Mouse (Mus musculus) frontal cortex, postnatal 10 days (tissue): ENCODE measurements around the gene Braf.

Source experiments
- DNase-seq, 2 experiments: peaks; one replicate each; pipeline ENCODE4 v3.0.0; 2022; ENCODE audit warnings: low spot score in 2 of 2, mixed read lengths in 1 of 2

Gene Braf

DNA sequence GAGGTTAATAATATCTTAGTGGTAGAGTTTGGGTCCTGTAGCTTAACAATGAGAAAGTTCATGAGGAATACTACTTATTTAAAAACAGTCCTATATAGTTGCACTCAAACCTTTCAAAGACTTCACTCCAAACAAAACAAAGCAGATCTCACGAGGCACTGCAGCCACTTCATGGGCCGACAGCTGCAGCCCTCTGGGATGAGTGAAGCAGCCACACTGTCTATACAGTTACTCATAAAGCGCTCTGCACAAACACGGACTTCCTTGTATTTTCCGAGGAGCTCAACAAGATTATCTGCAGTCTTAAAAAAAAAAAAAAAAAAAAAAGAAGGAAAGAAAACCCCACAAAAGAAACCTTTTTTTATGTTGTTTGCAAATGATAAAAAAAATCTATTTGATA is 117.9 kb downstream of the Braf start:
- DNase-seq: no peak

DNA sequence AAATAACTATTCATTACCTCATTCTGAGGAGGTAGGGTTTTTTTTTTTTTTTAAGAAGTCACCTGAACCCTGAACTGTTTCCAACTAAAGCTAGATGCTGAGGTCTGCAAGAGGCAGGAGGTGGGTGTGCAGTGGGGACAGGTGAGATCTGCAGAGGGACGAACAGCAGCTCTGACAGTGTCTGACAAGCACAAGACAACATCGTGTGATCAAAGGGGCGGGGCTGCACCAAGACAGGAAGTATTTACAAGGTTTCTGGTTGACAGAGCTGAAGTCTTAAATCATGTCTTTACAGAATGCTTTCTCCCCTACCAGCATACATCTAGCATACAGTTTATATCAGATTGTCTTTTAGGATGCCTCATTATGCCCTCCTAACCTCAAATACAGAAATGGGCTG is 118.4 kb downstream of the Braf start:
- DNase-seq: no peak

DNA sequence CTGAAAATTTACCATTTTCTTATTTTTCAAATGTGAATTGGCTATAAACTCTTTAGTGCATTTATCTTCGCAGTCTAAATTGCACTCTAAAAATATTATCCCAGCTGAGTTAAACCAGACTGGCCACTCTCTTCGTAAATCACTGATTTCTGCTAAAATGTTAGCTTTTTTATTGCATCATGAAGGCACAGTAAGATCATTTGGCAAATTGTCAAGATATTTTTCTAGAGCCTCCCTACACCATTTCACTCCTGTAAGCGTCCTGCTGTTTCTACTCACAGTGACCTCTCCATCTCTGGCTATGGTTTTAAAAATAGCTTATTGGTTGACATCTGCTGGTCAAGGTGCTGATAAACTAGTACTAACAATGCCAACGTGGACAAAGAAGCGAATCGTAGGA is 119.2 kb downstream of the Braf start:
- DNase-seq: no peak

DNA sequence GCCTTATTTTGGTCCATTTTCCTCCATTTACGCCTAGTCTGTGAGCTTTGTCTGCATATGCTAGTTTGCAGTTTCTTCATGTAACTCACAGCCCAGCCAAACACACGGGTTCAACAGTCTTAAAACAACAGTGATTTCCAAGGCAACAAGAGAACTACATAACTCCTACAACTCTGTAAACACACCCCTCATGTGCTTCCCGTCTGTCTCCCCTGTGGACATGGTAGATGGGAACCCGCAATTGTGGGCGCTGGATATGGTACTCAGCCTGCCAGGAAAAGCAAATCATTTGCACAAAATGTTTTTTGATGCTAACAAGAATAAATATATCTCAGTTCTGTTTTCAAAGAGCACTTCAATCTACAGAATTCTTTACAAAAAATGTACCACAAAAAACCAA is 120.7 kb downstream of the Braf start:
- DNase-seq: no peak

DNA sequence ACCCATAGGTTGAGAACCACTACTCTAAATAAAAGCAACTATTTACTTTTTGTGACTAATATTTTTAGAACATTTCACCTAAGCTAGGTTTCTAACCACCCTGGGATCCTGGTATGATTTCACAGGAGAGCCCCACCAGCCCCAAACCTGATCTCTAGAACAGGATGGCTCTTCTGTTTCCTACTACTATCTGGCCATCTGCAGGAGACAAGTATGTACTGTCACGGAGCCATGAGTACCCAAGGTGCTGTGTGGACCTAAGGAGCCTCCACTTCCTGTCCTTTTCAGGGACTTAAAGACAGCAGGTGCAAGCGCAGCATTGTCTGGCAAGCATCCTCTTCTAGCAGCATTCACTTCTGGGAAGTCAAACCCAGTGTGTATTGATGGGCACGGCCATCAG is 123.4 kb downstream of the Braf start:
- DNase-seq: no peak

DNA sequence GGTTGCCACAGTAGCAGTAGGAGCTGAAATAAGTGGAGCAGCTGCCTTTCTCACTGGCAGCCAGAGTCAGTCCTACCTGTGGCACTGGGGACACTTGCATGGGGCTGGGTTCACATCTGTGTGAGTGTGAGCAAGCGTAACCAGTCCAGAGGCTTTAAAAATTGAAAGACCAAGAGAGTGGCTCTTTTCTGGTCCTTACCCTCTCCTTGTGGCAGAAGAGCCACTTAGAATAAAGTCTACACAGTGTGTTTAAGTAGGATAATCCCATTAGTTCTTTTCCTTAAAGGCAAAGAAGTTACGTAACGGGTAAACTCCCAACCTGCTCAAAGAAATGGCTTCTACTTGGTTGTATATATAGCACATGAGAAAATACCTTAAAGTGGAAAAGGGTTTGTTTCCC is 124.4 kb downstream of the Braf start:
- DNase-seq: no peak

DNA sequence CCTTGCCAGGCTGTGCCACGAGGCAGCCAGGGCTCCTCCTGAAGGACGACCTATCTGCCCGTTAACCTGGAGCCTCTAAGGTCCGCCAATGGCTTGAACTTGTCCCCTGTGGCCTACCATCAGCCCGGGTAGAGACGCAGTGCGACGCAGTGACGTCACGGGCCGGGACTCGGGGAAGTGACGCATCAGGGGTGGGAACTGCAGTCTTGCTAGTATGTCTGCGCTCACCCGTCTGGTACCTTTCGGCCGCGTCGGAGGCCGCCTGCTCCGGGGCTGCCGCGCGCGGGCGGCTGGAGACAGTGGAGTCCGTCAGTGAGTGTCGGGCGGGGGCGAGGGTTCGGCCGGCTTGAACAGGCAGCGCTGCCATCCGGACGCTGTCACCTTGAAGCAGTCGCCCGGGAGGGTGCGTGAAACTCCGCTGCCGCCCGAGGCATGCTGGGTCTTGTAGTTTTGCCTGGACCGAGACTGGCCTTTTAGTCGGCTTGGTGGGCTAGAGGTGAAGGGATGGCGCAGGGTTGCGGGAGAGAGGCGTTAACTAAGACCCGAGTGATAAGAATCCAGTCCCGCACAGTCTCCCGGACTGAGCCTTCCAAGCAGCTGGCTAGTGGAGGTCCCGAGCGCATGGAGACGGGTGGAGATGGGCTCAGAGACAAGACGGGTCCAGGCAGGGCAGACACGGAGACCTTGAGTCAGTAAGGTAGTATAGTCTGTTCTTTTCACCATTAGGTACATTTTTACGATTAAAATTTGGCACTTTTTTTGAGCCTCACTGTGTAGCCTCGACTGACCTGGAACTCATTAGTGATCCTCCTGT is 132.7 kb downstream of the Braf start, which contains the start of gene Ndufb2:
Gene Ndufb2 (plus strand): TSS at position 174 of the 814 bp plus-strand sequence.
- DNase-seq: peak; percentile 90 to 94

DNA sequence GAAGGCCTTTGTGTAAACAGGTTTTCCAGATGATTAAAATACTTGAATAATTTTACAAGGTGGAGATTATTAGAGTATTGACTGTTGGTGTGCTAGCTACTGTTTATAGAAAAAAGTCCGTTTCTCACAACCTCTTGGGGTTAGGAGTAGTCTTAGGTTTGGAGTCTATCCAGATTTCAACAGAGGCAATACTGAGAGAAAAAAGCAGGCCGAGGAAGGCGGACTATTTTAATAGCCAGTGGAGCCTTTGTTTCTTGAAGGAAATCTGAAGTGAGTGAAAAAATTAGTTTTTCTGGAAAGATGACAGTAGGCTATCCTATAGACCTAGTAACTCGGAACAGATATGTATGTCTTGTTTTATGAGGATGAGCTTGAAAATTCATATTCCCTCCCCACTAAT is 133.8 kb downstream of the Braf start:
- no peak for DNase-seq

DNA sequence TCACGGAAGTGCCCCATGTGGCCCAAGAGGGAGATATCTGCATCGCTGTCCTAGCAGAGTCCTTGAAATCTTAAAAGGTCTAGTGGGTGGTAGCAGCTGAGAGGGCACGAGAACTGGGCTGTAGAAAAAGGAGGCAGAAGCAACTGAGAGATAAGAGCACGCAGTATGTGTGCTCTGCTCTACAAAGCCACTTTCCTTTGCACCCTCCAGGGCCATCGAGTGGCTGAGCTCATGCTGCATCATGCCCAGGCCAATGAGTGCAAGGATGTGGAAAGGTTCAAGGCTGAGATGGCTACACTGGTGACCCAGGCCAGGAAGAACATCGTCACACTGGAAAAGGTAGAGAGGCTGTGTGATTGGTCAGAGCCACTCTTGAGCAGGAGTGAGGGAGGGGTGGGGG is 139.7 kb downstream of the Braf start, which contains the start of gene Gm42420:
Gene Gm42420 (plus strand): TSS at position 237 of the 400 bp plus-strand sequence.
- DNase-seq: no peak

DNA sequence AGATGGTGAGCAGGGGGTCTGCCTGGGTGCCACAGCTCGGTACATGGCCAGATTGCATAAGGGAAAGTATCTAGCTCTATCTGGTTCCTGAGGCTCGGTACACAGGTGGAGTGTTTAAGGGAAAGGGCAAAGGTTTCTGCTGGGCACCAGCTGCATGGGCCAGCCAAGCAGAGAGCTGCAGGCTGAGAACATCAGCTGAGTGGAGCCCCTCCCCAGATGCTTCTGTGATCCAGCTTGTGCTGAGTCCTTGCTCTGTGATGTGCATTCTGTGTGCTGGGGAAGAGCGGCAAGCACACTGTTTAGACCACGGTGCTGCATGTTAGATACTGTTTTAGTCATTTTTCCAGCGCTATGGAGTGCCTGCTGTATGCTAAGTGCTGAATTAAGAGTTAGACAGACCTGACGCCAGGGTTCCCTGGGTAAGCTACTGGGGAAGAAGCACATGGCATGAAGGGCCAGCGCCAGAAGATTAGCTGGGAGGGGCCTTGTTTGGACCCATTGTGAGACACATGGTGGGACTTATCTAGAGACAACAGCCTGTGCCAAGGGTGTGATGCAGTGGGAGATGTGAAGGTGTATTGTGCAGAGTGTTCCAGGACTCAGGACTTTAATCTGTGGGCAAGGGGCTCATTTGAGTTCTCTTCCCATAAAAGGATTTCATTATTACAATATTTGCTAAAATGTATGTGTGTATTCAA is 144.0 kb downstream of the Braf start:
- DNase-seq: no peak

DNA sequence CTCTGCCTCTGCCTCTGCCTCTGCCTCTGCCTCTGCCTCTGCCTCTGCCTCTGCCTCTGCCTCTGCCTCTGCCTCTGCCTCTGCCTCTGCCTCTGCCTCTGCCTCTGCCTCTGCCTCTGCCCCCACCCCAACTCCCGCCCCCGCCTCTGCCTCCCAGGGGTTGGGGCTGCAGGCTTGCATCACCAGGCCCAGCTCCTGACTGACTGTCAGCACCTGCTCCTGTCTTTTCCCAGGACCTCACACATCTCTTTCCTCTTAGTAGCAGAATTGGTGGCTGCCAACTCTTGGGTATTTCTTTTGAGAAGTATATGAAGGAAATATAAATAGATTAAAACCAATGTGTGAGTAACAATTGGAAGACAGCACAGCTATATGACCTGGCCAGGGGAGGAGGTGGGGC is 144.7 kb downstream of the Braf start:
- DNase-seq: no peak

DNA sequence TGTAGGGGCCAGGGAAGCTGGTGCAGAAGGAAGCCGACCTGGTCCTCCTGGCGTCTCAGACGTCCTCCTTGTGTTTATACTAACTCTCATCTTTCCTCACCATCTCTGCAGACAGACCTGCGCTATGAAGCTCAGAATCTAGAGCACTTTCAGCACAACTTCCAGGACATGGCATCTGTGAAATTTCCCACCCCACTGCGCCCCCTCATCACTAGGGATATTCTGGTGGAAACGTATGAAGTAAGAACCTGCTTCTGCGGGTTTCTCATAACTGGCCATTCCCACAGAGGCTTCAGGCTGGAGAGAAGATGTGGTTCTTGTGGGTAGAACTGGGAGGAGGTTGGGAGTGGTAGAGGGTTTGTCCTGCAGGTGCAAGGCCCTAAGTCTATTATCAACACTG is 145.7 kb downstream of the Braf start:
- DNase-seq: no peak

DNA sequence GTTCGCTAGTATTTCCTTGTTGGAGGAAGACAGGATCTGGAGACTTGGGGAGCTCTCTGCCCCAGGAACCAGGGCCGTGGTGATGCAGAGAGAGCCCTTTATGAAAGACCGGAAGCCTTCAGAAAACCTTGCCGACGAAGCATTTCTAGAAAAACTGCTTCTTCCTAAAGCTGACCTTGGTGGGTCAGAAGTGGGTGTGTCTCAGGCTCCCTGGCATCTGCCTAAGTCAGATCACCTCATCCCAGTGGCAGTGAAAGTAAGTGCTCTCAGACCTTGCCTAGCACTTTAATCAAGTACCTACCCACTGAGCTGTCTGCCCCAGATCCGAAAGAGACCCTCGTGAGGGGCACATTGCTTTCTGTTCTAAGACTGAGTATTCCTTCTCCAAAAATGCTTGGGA is 150.3 kb downstream of the Braf start:
- no peak for DNase-seq

DNA sequence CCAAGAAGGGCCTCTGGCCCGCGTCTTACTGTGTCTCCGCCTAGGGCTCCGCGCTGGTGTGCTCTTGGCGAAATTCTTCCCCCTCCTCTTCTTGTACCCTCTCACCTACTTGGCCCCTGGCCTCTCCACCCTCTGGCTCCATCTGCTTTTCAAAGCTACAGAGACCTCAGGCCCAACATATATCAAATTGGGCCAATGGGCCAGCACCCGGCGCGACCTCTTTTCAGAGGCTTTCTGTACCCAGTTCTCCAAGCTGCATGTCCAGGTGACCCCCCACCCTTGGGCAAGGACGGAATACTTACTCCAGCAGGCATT is 150.8 kb downstream of the Braf start:
- no peak for DNase-seq

DNA sequence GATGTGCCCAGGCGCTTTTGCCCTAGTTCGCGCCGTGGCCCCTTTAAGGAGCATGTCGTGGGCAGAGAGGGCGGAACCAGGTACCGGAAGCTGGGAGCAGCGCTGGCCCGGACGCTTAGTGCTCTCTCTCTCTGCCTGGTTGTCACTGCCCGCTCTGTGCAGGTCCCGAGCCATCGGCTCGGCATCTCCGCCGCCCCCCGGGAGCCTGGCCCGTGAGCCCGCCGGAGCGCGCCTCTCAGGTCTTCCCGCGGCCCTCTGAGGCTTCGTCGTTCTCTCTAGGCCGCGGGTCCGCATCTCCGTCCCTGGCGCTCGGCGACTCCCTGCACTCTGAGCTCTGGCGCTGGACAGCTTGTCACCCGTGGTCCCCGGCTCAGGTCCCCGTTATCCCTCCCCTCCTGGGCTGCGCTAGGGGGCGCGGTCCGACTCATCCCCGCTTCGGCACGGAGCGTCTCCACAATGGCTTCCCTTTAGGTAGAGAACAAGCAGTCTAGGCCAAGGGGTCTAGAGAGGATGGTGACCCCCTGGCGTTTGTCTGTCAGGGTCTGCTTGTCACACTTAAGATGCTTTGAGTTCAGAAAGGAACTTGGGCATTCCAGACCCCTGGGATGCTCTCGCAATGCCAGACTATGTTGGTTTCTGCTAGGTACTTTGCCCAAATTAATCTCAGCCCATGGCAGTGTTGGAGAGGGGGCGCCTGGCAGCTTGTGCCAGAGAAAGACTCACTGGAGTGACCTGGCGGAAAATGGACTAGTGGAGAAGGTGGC is 151.3 kb downstream of the Braf start, which contains the start of gene Adck2:
Gene Adck2 (plus strand): TSS at position 83 of the 764 bp plus-strand sequence.
- DNase-seq: peak; percentile 38 to 70

DNA sequence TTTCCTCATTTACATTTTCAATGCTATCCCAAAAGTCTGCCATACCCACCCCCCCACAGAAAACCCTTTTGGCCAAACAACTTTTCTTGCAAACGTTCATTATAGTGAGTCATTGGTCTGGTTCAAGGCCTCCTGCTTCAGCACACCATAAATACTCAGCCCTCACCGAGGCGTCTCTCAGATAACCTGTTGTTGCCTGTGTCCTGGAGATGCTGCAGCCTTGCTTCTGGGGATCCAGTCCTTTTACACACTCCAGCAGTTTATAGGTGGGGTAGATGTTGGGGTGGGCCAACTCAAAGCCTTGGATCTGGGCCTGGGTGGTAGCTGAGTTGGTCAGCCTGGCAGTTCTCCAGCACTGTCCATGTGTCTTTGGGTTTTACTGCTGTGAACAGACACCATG is 154.8 kb downstream of the Braf start:
- no peak for DNase-seq

DNA sequence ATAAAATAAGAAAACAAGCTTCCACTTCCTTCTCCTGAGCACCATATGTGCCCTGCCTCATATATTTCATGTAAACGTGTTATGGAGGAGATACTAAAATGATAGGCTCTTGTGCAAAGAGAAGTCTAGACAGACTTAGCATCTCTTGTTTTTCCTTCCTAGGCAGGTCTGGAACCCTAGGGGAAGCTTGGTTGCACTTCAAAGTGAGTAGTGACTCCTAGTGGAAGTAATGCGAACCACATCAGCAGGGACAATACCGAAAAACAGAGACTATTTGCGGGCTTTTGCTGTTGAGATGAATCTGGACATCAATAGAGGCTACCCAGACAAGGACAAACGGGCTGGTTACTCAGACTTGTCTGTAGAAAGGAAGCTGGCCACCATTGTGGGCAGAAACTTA is 157.7 kb downstream of the Braf start:
- no peak for DNase-seq

DNA sequence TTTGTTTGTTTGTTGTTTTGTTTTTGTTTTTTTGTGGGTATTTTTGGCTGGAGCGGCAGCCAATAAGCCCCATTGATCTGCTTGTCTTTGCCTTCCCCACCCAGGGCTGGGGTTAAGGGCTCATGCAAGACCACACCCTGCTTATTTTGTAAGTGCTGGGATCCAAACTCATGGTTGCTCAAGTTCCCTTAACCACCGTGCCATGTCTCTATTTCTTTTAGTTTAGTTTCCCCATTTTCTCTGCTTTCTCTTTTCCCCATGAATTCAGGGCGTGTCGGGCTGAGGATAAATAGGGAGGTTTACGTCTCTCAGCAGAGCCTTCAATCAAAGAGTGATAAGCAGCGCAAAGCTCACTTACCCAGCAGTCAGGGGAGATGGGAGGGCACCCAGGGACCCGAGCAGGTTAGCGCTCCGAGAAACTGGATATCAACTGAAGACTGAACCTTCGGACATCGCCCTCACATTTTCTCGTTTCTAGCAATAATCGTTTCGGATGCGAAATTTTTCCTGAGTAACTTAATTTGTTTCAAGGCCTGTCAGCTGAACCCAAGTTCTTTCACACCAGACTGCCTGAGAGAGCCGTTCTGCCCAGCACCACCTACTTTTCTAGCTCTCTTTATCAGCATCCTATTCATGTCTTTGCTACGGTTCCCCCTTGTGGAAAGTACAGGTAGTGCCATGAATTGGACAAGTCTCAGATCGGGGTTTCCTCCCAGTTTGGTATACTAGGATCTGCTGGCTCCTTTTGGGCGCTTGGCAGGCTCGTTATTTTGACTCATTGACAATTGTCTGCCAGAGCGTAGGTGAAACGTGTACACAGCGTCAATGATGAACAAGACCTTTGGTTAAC is 162.9 kb downstream of the Braf start:
- peak; percentile 65 to 79 for DNase-seq

DNA sequence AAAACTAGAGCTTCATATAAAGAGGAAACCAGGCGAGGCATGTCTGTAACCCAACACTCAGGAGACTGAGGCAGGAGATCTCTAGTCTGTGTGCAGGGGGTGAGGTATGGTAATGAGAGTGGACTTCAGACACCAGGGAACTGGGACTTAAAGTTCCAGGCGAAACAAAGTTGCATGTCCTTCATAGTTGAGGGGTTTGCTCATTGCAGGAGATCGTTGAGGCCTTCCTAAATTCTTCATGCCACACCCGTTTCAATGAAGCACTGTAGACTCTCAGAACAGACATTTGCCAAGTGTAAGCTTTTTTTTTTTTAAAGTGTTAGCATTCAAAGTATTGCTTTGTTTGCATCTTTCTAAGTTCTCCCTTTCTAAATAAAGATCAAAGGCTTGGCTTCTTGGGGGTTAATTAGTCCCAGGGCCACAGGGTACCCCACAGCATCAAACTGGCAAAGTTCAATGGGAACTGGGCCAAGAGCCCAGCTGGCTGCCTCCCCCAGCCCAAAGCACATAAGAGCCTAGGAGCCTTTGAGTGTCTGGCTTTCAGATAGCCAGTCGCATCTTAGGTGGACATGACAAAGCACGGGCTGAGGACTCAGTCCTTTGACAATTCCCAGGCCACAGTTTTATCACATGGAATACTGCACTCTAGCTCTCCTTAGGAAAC is 165.9 kb downstream of the Braf start:
- DNase-seq: no peak

DNA sequence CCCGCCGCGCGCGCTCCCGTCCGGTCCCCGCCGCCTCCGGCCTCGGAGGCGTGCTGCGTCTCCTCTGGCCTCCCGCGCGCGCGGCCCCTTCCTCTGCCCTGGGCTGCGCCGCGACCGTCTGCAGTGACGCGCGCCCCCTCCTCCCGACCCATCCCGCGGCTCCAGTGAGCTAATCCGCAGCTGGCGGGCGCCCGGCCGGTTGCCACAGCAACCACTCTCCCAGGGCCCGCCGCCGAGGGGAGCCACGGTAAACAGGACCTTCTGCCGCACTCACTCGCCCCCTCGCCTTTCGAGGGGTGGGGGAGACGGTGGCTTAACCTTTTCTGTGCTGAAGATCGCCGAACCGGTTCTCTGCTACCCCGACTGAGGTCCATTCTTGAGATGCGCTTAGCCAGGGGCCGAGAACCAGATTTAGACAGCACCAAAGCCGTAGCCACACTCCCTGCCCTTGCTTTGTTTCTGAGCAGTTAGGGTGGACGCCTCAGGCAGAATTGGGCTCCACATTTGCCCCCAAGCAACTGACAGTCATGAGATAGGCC is 167.5 kb downstream of the Braf start, which contains the start of gene Dennd2a:
Gene Dennd2a (minus strand): TSS at position 145 of the 539 bp plus-strand sequence.
- peak; percentile 87 to 89 for DNase-seq
